Mouse (Mus musculus) kidney, postnatal 10 days (tissue): ENCODE data around the gene Cd2bp2.

Experiments used
- DNase-seq: peaks from one replicate; pipeline ENCODE4 v3.0.0; 2021; ENCODE audit warnings: mixed read lengths

The Cd2bp2 gene

GRCm38 (mm10) chr7:127217475-127217874 is 21.6 kb upstream of the Cd2bp2 start:
- DNase-seq, result no peak

GRCm38 (mm10) chr7:127216307-127216706 is 20.5 kb upstream of the Cd2bp2 start:
- DNase-seq, result no peak

GRCm38 (mm10) chr7:127214981-127215871 is 19.4 kb upstream of the Cd2bp2 start:
- DNase-seq, result peak; percentile 77

- no peak for DNase-seq
Measured at GRCm38 (mm10) chr7:127214521-127214920, 18.7 kb upstream of the Cd2bp2 start.

- no peak for DNase-seq
Measured at GRCm38 (mm10) chr7:127213930-127214329, 18.1 kb upstream of the Cd2bp2 start.

GRCm38 (mm10) chr7:127213485-127213884 is 17.6 kb upstream of the Cd2bp2 start:
- DNase-seq, result peak; percentile 61

GRCm38 (mm10) chr7:127212432-127213250 is 16.8 kb upstream of the Cd2bp2 start:
- DNase-seq, result no peak

GRCm38 (mm10) chr7:127211014-127211745 is 15.3 kb upstream of the Cd2bp2 start:
- DNase-seq, result no peak

- no peak for DNase-seq
Measured at GRCm38 (mm10) chr7:127210266-127210665, 14.4 kb upstream of the Cd2bp2 start.

- no peak for DNase-seq
Measured at GRCm38 (mm10) chr7:127209851-127210250, 14.0 kb upstream of the Cd2bp2 start.

- peak; percentile 97 for DNase-seq
Measured at GRCm38 (mm10) chr7:127208553-127209438, 12.9 kb upstream of the Cd2bp2 start, which contains the start of gene Mylpf. Gene Mylpf (plus strand): TSS chr7:127208890.

GRCm38 (mm10) chr7:127208295-127208552 is 12.4 kb upstream of the Cd2bp2 start, which contains the start of gene Tbc1d10b:
Gene Tbc1d10b (minus strand): TSS chr7:127208468.
- no peak for DNase-seq

GRCm38 (mm10) chr7:127207374-127208294 is 11.8 kb upstream of the Cd2bp2 start:
- DNase-seq, result peak; percentile 52

- DNase-seq, result no peak
Measured at GRCm38 (mm10) chr7:127206606-127207005, 10.8 kb upstream of the Cd2bp2 start.

- no peak for DNase-seq
Measured at GRCm38 (mm10) chr7:127196484-127196883, 634 bp upstream of the Cd2bp2 start.

GRCm38 (mm10) chr7:127194633-127195029 is 1.2 kb downstream of the Cd2bp2 start:
- no peak for DNase-seq

- DNase-seq, result no peak
Measured at GRCm38 (mm10) chr7:127194011-127194632, 1.7 kb downstream of the Cd2bp2 start.

GRCm38 (mm10) chr7:127192989-127193388 is 2.9 kb downstream of the Cd2bp2 start:
- peak; percentile 57 for DNase-seq

- no peak for DNase-seq
Measured at GRCm38 (mm10) chr7:127190672-127191071, 5.2 kb downstream of the Cd2bp2 start.
